Mouse (Mus musculus) left cerebral cortex, adult 9 months (tissue): ENCODE data around the gene Hoxb5.

ENCODE experiments used
- DNase-seq, 2 experiments: peaks; one replicate each; pipeline ENCODE4 v3.0.0; 2022; ENCODE audit warnings: low spot score in 2 of 2

Gene Hoxb5

DNA sequence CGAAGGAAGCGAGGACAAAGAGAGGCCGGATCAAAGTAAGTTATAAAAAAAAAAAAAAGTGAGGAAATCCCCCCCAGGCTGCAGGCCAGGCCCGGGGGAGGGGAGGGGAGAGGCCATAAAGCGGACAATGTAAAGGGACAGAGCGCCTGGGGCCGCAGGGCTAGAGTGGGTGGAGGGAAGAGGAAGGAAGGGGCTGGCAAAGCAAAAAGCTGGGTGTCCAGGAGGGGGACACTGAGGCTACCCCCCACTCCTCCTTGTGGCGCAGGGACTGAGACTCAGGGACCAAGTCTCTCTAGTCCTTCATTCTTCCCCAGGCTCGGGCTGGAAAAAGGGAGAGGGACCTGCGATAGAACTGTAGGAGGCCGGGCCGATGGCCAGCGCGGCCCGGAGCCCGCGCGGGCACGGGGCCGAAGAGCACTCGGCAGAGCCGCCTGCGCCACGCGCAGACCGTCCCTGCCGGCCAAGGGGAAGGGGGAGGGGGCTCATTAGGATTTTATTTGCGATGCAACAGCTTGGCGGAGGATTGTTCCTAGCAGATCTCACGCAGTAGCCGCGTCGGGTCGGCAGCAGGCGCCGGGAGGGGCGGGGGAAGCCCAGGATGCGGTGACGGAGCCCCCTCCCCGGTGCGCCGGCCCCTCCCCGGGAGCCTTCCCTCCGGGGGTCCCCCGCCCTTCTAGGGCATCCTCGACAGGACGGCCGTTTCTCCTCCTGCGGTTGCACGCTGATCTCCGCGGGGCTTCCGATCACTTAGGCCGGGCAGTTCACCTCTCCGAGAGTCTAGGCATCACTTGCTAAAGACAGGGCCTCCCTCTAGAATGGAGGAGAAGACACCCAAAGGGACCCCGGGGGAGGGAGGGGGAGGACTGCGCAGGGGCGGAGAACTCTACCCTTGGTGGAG, 30.9 kb upstream of the Hoxb5 start:
- DNase-seq, result no peak

DNA sequence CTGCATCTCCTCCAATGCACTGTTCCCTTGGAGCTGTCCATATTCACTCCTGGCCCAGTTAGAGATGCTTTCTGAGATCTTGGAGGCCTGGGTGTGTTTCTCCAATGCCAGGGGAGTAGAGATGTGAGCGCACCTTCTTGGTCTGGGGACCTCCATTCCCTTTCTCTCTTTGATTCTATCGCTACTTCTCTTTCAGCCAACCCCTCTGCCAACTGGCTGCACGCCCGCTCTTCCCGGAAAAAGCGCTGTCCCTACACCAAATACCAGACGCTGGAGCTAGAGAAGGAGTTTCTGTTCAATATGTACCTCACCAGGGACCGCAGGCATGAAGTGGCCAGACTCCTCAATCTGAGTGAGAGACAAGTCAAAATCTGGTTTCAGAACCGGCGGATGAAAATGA, 28.7 kb upstream of the Hoxb5 start:
- DNase-seq, result no peak

DNA sequence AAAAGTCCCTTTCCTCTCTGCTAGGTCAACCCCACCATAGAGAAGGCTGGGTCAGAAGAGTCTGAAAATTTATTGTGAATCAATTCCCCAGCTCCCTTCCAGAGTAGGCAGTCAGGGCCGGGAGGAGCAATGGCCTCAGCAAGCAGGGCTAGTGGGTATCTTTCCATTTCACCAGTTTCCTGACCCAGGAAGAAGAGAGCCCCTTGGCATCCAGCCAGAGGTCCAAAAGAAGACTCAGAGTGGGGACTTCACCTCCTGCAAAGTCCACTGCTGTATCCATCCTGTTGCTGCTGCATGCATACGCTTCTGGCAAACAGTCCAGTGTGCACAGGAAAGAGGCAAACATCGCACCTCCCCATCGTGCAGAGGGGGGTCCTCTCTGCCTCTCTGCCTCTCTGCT, 27.2 kb upstream of the Hoxb5 start:
- DNase-seq, result no peak

- DNase-seq, result no peak
Measured at GRCm38 (mm10) chr11:96277151-96278044, 25.7 kb upstream of the Hoxb5 start.

GRCm38 (mm10) chr11:96278324-96278723, 24.8 kb upstream of the Hoxb5 start:
- no peak for DNase-seq

GRCm38 (mm10) chr11:96278773-96279172, 24.4 kb upstream of the Hoxb5 start:
- DNase-seq, result peak; percentile 27 to 83

- no peak for DNase-seq
Measured at GRCm38 (mm10) chr11:96279421-96280233, 23.5 kb upstream of the Hoxb5 start.

DNA sequence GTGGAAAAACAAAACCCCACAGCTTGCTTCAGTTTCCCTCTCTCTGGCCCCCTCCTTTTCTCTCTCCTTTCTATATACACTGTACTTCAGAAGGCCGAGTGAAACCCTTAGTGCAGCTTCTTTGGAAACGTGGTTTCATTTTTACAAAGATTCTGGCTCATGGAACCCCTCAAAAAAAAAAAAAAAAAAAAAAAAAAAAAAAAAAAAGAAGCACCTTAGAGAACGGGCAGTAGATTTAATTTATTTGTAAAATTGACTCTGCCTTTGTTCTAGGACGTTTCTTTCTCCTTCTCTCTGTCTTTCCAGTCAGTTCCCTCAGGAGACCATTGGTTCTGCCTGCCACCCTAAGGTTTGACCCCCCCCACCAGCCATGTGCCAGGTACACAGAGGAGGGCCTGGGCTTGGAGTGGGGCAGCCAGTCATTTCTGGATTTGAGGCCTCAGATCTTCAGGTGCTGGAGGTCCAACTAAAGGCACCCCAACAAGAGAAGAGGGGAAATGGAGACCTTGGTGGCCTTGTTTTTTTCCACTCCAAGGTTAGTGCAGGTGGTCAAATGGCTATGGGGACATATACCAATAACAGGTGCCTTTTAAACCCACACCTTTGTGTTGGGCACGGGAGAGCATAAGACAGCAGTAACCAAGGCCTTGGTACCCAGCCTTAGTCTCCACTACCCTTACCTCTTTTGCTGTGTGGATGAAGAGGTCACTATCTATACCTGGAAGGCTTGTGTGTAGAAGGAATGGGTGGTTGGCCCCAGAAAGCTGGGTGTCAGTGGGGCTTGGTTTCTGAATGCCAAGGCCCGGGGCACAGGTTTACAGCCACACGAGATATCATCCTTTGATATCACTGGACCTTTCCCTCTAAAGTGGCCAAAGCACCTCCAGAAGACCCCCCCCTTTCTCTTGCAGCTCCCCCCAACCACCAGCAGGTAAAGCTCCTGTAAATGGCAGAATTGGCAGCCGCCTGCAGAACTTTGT, 22.4 kb upstream of the Hoxb5 start:
- DNase-seq, result no peak

GRCm38 (mm10) chr11:96281396-96281795, 21.7 kb upstream of the Hoxb5 start:
- no peak for DNase-seq

- no peak for DNase-seq
Measured at GRCm38 (mm10) chr11:96281855-96282570, 21.1 kb upstream of the Hoxb5 start, which contains the start of gene Hoxb8. Gene Hoxb8 (plus strand): TSS chr11:96281905.

GRCm38 (mm10) chr11:96282795-96283430, 20.2 kb upstream of the Hoxb5 start:
- no peak for DNase-seq

- DNase-seq, result no peak
Measured at GRCm38 (mm10) chr11:96284041-96284749, 18.9 kb upstream of the Hoxb5 start.

DNA sequence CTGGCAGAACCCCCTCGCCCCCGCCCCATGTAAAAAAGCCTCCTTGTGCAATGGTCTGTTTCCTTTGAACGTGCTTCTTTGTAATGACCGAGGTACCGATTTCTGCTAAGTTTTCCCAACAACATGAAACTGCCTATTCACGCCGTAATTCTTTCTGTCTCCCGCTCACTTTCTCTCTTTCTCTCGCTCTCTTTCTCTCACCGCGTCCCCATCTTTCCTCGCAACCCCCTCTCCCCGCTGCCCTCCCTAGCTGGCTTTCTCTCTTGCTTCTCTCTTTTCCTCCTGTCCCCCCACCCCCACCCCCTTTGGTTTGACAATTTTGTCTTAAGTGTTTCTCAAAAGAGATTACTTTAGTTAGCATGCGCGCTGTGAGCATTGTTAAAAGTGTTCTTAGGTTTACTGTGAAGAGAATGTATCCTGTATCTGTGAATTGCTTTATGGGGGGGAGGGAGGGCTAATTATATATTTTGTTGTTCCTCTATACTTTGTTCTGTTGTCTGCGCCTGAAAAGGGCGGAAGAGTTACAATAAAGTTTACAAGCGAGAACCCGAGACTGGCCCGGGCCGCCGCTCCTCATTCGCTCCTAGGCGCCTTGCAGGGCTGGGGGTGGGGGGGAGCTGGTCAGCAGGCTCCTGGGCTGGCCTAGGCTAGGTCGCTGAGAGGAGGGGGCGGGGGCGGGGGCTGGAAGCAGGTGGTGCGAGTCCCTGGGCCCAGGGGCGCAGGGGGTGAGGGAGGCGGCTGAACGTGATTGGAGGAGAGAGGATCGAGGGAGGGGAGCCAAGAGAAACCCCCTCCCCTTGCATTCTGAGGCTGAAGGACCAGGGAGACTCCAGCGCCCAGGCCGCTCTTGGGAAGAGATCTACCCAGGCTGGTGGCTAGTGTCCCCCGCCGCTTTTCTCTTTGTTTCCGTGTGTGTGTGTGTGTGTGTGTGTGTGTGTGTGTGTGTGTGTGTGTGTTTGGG, 18.1 kb upstream of the Hoxb5 start:
- no peak for DNase-seq

DNA sequence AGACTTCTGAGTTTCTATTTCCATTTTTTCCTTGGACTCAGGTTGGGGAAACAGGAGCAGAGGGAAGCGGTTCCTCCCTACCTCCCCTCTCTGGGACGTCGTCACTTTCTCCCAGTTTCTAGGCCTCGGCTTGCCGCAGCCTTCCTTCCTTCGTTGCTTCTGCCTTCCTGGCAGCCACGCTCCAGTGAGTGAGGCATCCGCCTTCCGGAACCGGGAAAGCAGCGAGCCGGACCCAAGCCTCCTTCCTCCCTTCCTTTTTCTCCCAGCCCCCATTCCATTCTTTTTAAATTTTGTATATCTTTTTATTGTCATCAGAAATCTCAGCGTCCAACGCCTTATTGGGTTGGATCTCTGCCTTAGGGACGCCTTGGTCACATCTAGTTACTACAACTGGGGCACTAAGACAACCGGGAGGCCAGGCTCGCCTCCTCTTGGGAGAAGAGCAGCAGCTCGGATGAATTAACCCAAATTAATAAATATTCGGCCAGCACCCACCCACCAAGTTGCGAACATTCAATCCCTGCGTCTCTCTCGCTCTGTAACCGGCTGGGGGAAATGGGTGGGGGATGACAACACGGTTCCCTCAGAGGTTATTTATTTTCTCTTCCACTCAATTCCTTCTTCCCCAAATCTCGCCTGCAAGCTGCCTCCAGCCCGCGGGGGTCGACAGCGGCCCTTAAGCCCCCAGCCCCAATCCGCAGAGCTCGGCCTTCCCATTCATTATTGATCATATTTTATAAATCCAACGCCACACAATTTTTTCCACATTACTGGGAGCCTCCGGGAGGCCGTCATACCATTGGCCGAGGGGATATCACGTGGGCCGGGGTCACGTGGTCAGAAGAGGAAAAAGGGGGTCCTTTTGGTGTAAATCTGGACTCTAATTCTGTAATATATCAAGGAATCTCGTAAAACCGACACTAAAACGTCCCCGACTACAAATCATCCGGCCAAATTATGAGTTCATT, 17.1 kb upstream of the Hoxb5 start, which contains the start of gene Hoxb7:
Gene Hoxb7 (plus strand): TSS at position 853 of the 968 bp plus-strand sequence.
- DNase-seq, result no peak

DNA sequence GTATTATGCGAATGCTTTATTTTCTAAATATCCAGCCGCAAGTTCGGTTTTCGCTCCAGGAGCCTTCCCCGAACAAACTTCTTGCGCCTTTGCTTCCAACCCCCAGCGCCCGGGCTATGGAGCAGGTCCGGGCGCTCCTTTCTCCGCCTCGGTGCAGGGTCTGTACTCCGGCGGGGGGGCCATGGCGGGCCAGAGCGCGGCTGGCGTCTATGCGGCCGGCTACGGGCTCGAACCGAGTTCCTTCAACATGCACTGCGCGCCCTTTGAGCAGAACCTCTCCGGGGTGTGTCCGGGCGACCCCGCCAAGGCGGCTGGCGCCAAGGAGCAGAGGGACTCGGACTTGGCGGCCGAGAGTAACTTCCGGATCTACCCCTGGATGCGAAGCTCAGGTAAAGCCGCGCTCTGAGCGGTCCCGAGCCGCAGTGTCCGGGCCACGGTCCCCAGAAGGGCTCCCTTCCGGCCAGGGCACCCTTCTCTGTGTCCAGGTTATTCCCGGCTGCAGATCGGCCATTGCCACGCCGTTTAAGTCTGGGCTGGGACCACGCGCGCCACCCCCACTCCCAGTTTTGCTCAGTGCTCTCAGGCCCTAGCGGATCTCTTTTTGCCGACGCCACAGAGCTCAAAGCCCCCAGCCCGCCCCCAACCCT, 16.3 kb upstream of the Hoxb5 start:
- no peak for DNase-seq

DNA sequence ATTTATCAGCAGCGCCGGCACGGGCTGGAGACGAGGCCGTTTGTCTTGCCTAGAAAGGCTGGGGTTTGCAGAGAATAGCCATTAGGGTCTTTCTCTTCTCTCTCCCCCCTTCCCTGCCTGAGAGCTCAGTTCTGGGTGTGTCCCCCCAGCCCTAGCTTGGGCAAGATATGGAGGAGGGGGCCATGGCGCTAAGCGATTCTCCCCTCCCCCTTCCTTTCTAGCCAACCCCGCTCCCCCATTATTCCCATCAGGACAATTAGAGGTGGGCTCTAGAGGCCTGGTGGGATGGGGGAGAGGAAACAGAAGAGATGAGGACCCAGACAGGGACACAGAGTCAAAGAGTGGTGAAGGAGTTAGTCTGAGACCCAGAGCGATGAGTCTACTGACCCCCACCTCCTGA, 15.7 kb upstream of the Hoxb5 start:
- no peak for DNase-seq
